Mouse (Mus musculus): ENCODE results near the gene Gm21992.

Gm21992 gene

GRCm38 (mm10) chr19:4749975-4750374 lies 61.4 kb downstream of the Gm21992 start:
- DNase-seq (ENCODE audit: low spot score in 2 of 2): no peak

- no peak for DNase-seq (ENCODE audit: low spot score in 2 of 2)
These were observed 62.9 kb downstream of the Gm21992 start for GRCm38 (mm10) chr19:4748493-4748892.

- no peak for DNase-seq (ENCODE audit: low spot score in 2 of 2)
These were observed 63.6 kb downstream of the Gm21992 start for GRCm38 (mm10) chr19:4747631-4748312.

- DNase-seq (ENCODE audit: low spot score in 2 of 2): peak; percentile 57 to 69
These were observed 64.8 kb downstream of the Gm21992 start for GRCm38 (mm10) chr19:4746611-4747010.

GRCm38 (mm10) chr19:4745681-4746080 lies 65.7 kb downstream of the Gm21992 start:
- no peak for DNase-seq (ENCODE audit: low spot score in 2 of 2)

GRCm38 (mm10) chr19:4745057-4745456 lies 66.4 kb downstream of the Gm21992 start:
- DNase-seq (ENCODE audit: low spot score in 2 of 2): no peak

- no peak for DNase-seq (ENCODE audit: low spot score in 2 of 2)
These were observed 67.4 kb downstream of the Gm21992 start for GRCm38 (mm10) chr19:4744026-4744425.

- DNase-seq (ENCODE audit: low spot score in 2 of 2): no peak
These were observed 67.9 kb downstream of the Gm21992 start for GRCm38 (mm10) chr19:4743524-4743923.

GRCm38 (mm10) chr19:4742229-4742628 lies 69.2 kb downstream of the Gm21992 start:
- DNase-seq (ENCODE audit: low spot score in 2 of 2): peak in 1 of 2 experiments; percentile 15

GRCm38 (mm10) chr19:4741482-4741881 lies 69.9 kb downstream of the Gm21992 start:
- DNase-seq (ENCODE audit: low spot score in 2 of 2): no peak

GRCm38 (mm10) chr19:4739762-4740161 lies 71.7 kb downstream of the Gm21992 start:
- DNase-seq (ENCODE audit: low spot score in 2 of 2): no peak

- DNase-seq (ENCODE audit: low spot score in 2 of 2): no peak
These were observed 72.4 kb downstream of the Gm21992 start for GRCm38 (mm10) chr19:4739053-4739452.

- DNase-seq (ENCODE audit: low spot score in 2 of 2): no peak
These were observed 73.5 kb downstream of the Gm21992 start for GRCm38 (mm10) chr19:4737866-4738265.

GRCm38 (mm10) chr19:4733052-4733451 lies 78.4 kb downstream of the Gm21992 start:
- no peak for DNase-seq (ENCODE audit: low spot score in 2 of 2)

- no peak for DNase-seq (ENCODE audit: low spot score in 2 of 2)
These were observed 82.2 kb downstream of the Gm21992 start for GRCm38 (mm10) chr19:4729186-4729585.

GRCm38 (mm10) chr19:4720671-4721244 lies 90.7 kb downstream of the Gm21992 start:
- no peak for DNase-seq (ENCODE audit: low spot score in 2 of 2)

- no peak for DNase-seq (ENCODE audit: low spot score in 2 of 2)
These were observed 91.3 kb downstream of the Gm21992 start for GRCm38 (mm10) chr19:4720112-4720511.

- no peak for DNase-seq (ENCODE audit: low spot score in 2 of 2)
These were observed 92.1 kb downstream of the Gm21992 start for GRCm38 (mm10) chr19:4719351-4719764.

GRCm38 (mm10) chr19:4718716-4719115 lies 92.7 kb downstream of the Gm21992 start:
- no peak for DNase-seq (ENCODE audit: low spot score in 2 of 2)

- DNase-seq (ENCODE audit: low spot score in 2 of 2): no peak
These were observed 94.1 kb downstream of the Gm21992 start for GRCm38 (mm10) chr19:4717281-4717680.

- no peak for DNase-seq (ENCODE audit: low spot score in 2 of 2)
These were observed 94.7 kb downstream of the Gm21992 start for GRCm38 (mm10) chr19:4716756-4717155.

GRCm38 (mm10) chr19:4713886-4714285 lies 97.5 kb downstream of the Gm21992 start:
- DNase-seq (ENCODE audit: low spot score in 2 of 2): no peak

- no peak for DNase-seq (ENCODE audit: low spot score in 2 of 2)
These were observed 98.5 kb downstream of the Gm21992 start for GRCm38 (mm10) chr19:4712781-4713526.

All from right cerebral cortex, postnatal 10 days (tissue).